Mouse (Mus musculus): ENCODE results near the gene Rtkn2. TPM values are rescaled to one million over a fixed set of nuclear protein-coding genes. Genes with fewer than 3 reads are reported as not detected.

Rtkn2 gene
- polyA plus RNA-seq, 1 experiment from 2014 or later = 1.2 TPM

DNA sequence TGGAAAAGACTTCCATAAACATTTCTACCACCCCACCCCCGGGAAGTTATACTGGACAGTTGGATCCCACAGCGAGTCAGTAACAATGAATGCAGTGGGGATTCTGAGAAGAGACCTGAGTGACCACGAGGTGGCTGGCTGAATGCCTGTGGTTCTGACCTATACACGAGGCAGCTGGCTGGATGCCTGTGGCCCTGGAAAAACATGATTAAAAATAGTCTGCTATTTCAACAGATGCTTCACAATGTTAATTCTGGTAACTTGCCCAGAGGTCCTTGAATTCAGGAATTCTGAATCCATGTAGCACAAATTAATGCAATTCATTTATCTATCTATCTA lies 110.8 kb downstream of the Rtkn2 start:
- Histone ChIP-seq H3K27me3 (replicated peaks; ENCODE audit: control insufficient read depth, insufficient read depth, low read length) (no peaks in the 10 kb centered on the region), H3K36me3 (ENCODE audit: control insufficient read depth, insufficient read depth) (peaks cover 8% of the 10 kb centered on the region), H3K4me2 (replicated peaks; ENCODE audit: low read depth) (no peak overlapping the region), H3K9me3 (ENCODE audit: control insufficient read depth) (no peaks in the 10 kb centered on the region), H3K4me1 (replicated peaks; ENCODE audit: control insufficient read depth, insufficient read depth, low read length) (no peaks in the 10 kb centered on the region), H3K9ac (ENCODE audit: low read depth, low read length) (no peak overlapping the region), H3K27ac (ENCODE audit: low read depth, low read length) (no peak overlapping the region), H3K4me3 (ENCODE audit: low read depth, low read length) (no peak overlapping the region)
- peak; percentile 29; the same call in 1 of the 2 replicates for TF ChIP-seq CTCF (IDR thresholded peaks at IDR 0.05; ENCODE audit: low read depth)
- WGBS = 52% methylated on average over 4 of the region's 4 CpGs
- 0 out of 2 replicates have a peak, but pooled peaks have one; percentile 41 for ATAC-seq

DNA sequence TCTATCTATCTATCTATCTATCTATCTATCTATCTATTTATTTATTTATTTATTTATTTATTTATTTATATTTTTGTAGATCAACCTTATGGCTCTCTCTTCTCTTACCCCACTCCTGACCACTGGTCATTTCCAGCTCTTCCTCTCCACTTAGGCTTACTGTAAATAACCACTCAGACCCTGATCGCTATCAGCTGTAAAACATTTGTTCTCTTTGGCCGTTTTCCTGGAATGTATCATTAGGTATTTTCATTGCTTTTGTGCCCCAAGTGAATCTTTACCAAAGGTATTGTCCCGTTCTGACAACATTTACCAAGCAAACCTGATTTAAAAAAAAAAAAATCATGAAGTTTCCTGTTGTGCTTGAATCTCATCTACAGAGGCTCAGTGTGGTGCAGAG lies 111.2 kb downstream of the Rtkn2 start:
- TF ChIP-seq CTCF (IDR thresholded peaks at IDR 0.05; ENCODE audit: low read depth) = no peak
- Histone ChIP-seq H3K27me3 (replicated peaks; ENCODE audit: control insufficient read depth, insufficient read depth, low read length) (no peaks in the 10 kb centered on the region), H3K27ac (ENCODE audit: low read depth, low read length) (no peak overlapping the region), H3K4me2 (replicated peaks; ENCODE audit: low read depth) (no peak overlapping the region), H3K4me3 (ENCODE audit: low read depth, low read length) (no peak overlapping the region), H3K4me1 (replicated peaks; ENCODE audit: control insufficient read depth, insufficient read depth, low read length) (no peaks in the 10 kb centered on the region), H3K9me3 (ENCODE audit: control insufficient read depth) (no peaks in the 10 kb centered on the region), H3K36me3 (ENCODE audit: control insufficient read depth, insufficient read depth) (peaks cover 11% of the 10 kb centered on the region), H3K9ac (ENCODE audit: low read depth, low read length) (no peak overlapping the region)
- no peak for ATAC-seq
- 39% methylated on average over 3 of the region's 3 CpGs for WGBS

DNA sequence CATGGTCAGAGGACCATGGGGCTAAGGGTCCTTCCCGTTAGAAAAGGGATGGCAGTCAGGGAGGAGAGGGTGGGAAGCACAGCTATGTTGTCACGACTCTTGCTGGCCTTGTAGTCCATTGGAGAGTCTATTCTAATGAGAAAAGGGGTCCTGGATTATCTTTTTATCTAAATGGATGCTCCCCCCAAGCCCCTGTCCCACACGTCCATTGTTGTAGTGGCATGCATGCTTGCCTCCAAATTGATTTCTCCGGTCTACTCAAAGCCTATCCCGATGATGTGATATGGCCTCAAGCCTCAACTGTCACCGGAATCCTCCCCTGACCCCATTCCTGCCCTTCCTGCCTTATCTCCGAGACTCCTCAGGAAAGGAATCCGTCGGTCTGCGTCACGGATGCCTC lies 111.6 kb downstream of the Rtkn2 start:
- H3K27ac ChIP-seq (ENCODE audit: low read depth, low read length) = peak overlapping the region; percentile 35; the same call in 1 of the 2 replicates

DNA sequence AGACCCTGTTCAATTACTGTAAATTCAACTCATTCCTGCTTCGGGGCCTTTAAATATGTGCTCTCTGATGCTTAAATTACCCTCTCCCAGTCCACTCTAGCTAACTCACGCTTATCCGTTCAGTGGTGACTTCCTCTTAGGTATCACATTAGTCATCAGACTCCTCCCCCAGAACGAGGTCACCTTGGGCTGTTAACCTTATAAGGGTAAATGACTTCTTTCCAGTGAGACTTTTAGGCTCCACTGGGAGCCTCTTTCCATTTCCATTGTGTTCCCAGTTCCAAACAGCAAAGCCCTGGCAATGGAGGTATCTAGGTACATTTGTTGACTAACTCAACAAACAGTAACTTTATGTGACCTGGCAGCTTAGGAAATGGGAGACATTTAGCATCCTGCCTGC lies 112.5 kb downstream of the Rtkn2 start:
- H3K27me3 ChIP-seq (replicated peaks; ENCODE audit: control insufficient read depth, insufficient read depth, low read length) = no peaks in the 10 kb centered on the region
- no peak for ATAC-seq
- WGBS = 60% methylated on average over 4 of the region's 4 CpGs

More for the DNA sequence above, 111.6 kb downstream of the Rtkn2 start:
- 78% methylated on average over 11 of the region's 11 CpGs for WGBS
- no peak overlapping the region for H3K4me2 ChIP-seq (replicated peaks; ENCODE audit: low read depth)
- TF ChIP-seq CTCF (IDR thresholded peaks at IDR 0.05; ENCODE audit: low read depth) = no peak
- H3K9me3 ChIP-seq (ENCODE audit: control insufficient read depth) = no peaks in the 10 kb centered on the region
- no peak overlapping the region for H3K9ac ChIP-seq (ENCODE audit: low read depth, low read length)
- no peaks in the 10 kb centered on the region for H3K27me3 ChIP-seq (replicated peaks; ENCODE audit: control insufficient read depth, insufficient read depth, low read length)
- no peak for ATAC-seq
- H3K4me1 ChIP-seq (replicated peaks; ENCODE audit: control insufficient read depth, insufficient read depth, low read length) = no peaks in the 10 kb centered on the region
- peaks cover 15% of the 10 kb centered on the region for H3K36me3 ChIP-seq (ENCODE audit: control insufficient read depth, insufficient read depth)
- H3K4me3 ChIP-seq (ENCODE audit: low read depth, low read length) = no peak overlapping the region

DNA sequence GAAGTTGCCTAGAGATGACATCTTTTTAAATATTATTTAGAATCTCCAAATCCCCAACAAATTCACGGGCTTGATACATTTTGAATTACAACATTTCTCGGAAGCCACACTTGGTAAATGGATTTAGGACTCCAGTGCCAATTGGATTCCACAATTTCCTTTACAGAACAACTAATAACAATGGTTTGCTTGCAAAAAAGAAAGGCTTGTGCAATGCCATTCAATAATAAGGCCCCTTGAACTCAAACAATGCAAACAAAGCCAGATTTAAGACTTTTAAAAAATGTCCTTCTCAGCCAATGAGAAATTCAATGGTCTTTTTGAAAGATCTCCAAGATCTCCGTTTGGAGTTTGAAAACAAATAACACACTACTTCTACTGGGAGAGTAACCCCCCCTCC lies 114.1 kb downstream of the Rtkn2 start:
- no peak for ATAC-seq
- H3K27me3 ChIP-seq (replicated peaks; ENCODE audit: control insufficient read depth, insufficient read depth, low read length) = no peaks in the 10 kb centered on the region
- no peak overlapping the region for H3K9ac ChIP-seq (ENCODE audit: low read depth, low read length)
- WGBS = 74% methylated on average over 3 of the region's 3 CpGs
- no peak for TF ChIP-seq CTCF (IDR thresholded peaks at IDR 0.05; ENCODE audit: low read depth)
- no peaks in the 10 kb centered on the region for H3K4me1 ChIP-seq (replicated peaks; ENCODE audit: control insufficient read depth, insufficient read depth, low read length)
- no peak overlapping the region for H3K27ac ChIP-seq (ENCODE audit: low read depth, low read length)
- no peak overlapping the region for H3K4me3 ChIP-seq (ENCODE audit: low read depth, low read length)
- no peaks in the 10 kb centered on the region for H3K9me3 ChIP-seq (ENCODE audit: control insufficient read depth)
- peaks cover 40% of the 10 kb centered on the region for H3K36me3 ChIP-seq (ENCODE audit: control insufficient read depth, insufficient read depth)
- H3K4me2 ChIP-seq (replicated peaks; ENCODE audit: low read depth) = no peak overlapping the region

More for the DNA sequence above, 112.5 kb downstream of the Rtkn2 start:
- no peak for TF ChIP-seq CTCF (IDR thresholded peaks at IDR 0.05; ENCODE audit: low read depth)
- Histone ChIP-seq H3K4me1 (replicated peaks; ENCODE audit: control insufficient read depth, insufficient read depth, low read length) (no peaks in the 10 kb centered on the region), H3K9me3 (ENCODE audit: control insufficient read depth) (no peaks in the 10 kb centered on the region), H3K9ac (ENCODE audit: low read depth, low read length) (no peak overlapping the region), H3K4me3 (ENCODE audit: low read depth, low read length) (no peak overlapping the region), H3K27ac (ENCODE audit: low read depth, low read length) (no peak overlapping the region), H3K4me2 (replicated peaks; ENCODE audit: low read depth) (no peak overlapping the region), H3K36me3 (ENCODE audit: control insufficient read depth, insufficient read depth) (peaks cover 23% of the 10 kb centered on the region)

DNA sequence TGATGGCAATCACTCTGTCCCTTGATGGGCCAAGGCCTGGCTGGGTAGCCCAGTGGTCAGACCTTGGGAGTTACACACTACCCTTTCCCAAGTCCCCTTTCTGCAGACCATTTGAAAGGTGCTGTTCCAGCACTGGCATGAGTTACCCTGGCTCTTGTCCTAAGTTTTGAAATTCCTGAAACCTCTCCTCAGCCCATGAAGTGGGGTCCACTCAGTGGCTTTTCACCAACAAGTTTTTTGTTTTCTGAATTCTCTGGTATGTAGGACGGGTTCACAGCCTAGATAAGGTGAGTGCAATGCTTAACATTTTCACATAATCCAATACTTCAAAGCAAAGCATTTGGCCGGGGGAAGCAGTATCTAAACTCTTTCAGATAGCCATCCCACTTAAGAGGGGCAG lies 115.8 kb downstream of the Rtkn2 start:
- Histone ChIP-seq H3K4me1 (replicated peaks; ENCODE audit: control insufficient read depth, insufficient read depth, low read length) (no peaks in the 10 kb centered on the region), H3K9me3 (ENCODE audit: control insufficient read depth) (no peaks in the 10 kb centered on the region), H3K9ac (ENCODE audit: low read depth, low read length) (no peak overlapping the region), H3K27ac (ENCODE audit: low read depth, low read length) (no peak overlapping the region), H3K4me2 (replicated peaks; ENCODE audit: low read depth) (no peak overlapping the region), H3K27me3 (replicated peaks; ENCODE audit: control insufficient read depth, insufficient read depth, low read length) (no peaks in the 10 kb centered on the region), H3K36me3 (ENCODE audit: control insufficient read depth, insufficient read depth) (peaks cover 42% of the 10 kb centered on the region), H3K4me3 (ENCODE audit: low read depth, low read length) (no peak overlapping the region)
- ATAC-seq = no peak
- TF ChIP-seq CTCF (IDR thresholded peaks at IDR 0.05; ENCODE audit: low read depth) = no peak
- WGBS = 89% methylated on average over 2 of the region's 2 CpGs

DNA sequence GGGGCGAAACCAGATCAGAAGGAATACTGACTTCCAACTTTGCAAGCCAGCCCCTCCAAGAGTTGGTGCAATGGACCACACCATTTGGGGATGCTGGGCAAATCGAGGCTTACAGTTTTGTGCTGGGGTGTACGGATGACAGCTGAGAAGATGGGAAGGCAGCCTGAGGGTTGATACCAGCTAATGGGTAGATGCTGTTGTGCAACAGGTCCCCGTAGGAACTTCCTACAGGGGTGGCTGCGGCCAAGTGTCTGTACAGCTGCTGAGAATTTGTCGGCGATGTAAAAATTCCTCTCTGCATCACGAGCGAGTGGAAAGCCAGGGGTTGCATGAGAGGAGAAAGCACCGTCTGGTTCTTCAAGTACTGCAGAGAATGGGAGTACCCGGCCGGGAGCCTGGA lies 117.0 kb downstream of the Rtkn2 start:
- H3K9me3 ChIP-seq (ENCODE audit: control insufficient read depth) = no peaks in the 10 kb centered on the region
- TF ChIP-seq CTCF (IDR thresholded peaks at IDR 0.05; ENCODE audit: low read depth) = no peak
- no peak overlapping the region for H3K4me2 ChIP-seq (replicated peaks; ENCODE audit: low read depth)
- ATAC-seq = no peak
- H3K4me3 ChIP-seq (ENCODE audit: low read depth, low read length) = no peak overlapping the region
- 95% methylated on average over 12 of the region's 12 CpGs for WGBS
- H3K27me3 ChIP-seq (replicated peaks; ENCODE audit: control insufficient read depth, insufficient read depth, low read length) = no peaks in the 10 kb centered on the region
- peaks cover 53% of the 10 kb centered on the region for H3K36me3 ChIP-seq (ENCODE audit: control insufficient read depth, insufficient read depth)
- H3K27ac ChIP-seq (ENCODE audit: low read depth, low read length) = no peak overlapping the region
- no peaks in the 10 kb centered on the region for H3K4me1 ChIP-seq (replicated peaks; ENCODE audit: control insufficient read depth, insufficient read depth, low read length)
- H3K9ac ChIP-seq (ENCODE audit: low read depth, low read length) = no peak overlapping the region
